ENCODE assay signal across 18 mouse cellular contexts in genomic region chr4:63483741-63484140, GRCm38 (mm10).
"Had no signal": no experiment of that assay in that cellular context is flagged by ENCODE, and none has a peak within 500 bp of the region (broad histone marks: within the 10 kb centered on the region; RNA-seq: fewer than 3 reads in every experiment).

No protein-coding gene starts in this region.

- ATAC-seq: midbrain, embryonic 16.5 days had no signal

- DNase-seq: lung, adult 18-20 months; lung, embryonic 14.5 days; lung, postnatal 10 days; lung, postnatal 4 days; midbrain, embryonic 14.5 days; right cerebral cortex, adult 18-20 months; right cerebral cortex, postnatal 25 days; right cerebral cortex, postnatal 4 days; spleen, adult 18-20 months; thymus, adult 18-20 months; thymus, postnatal 14 days; thymus, postnatal 36 days had no signal

- H3K27me3 ChIP-seq: midbrain, embryonic 12.5 days; neural tube, embryonic 12.5 days had no signal

- H3K9ac ChIP-seq: liver, embryonic 14.5 days; lung, embryonic 14.5 days; midbrain, embryonic 12.5 days; neural tube, embryonic 12.5 days had no signal

- H3K4me2 ChIP-seq: lung, embryonic 14.5 days; midbrain, embryonic 12.5 days; neural tube, embryonic 12.5 days had no signal

- H3K4me3 ChIP-seq: midbrain, embryonic 10.5 days; midbrain, embryonic 12.5 days; myocyte; neural tube, embryonic 12.5 days had no signal

- H3K9me3 ChIP-seq: midbrain, embryonic 10.5 days; midbrain, embryonic 12.5 days; neural tube, embryonic 12.5 days had no signal

- H3K27ac ChIP-seq: liver, embryonic 14.5 days; midbrain, embryonic 10.5 days; midbrain, embryonic 12.5 days; neural tube, embryonic 12.5 days had no signal

- H3K36me3 ChIP-seq: midbrain, embryonic 12.5 days; neural tube, embryonic 12.5 days had no signal
